Mouse (Mus musculus): ENCODE measurements at regions not wholly inside any gene's neighbourhood (a gene's known extent, or its start where the extent isn't known, plus 50 kb on each side); places are given as distances from the start of the nearest gene placed in this dataset.

- WGBS = 75% methylated on average over 4 of the region's 4 CpGs
- Histone ChIP-seq H3K9ac (ENCODE audit: low read depth, low read length, severe bottlenecking) (no peak overlapping the region), H3K27me3 (ENCODE audit: control insufficient read depth, insufficient read depth, low read length) (no peaks in the 10 kb centered on the region), H3K4me3 (replicated peaks; ENCODE audit: low read length) (no peak overlapping the region), H3K27ac (replicated peaks; ENCODE audit: low read depth, low read length) (no peak overlapping the region), H3K4me2 (replicated peaks; ENCODE audit: low read depth, low read length, severe bottlenecking) (no peak overlapping the region), H3K4me1 (ENCODE audit: control insufficient read depth, insufficient read depth, low read length) (no peaks in the 10 kb centered on the region), H3K36me3 (ENCODE audit: control insufficient read depth, insufficient read depth, low read length) (no peaks in the 10 kb centered on the region), H3K9me3 (ENCODE audit: control insufficient read depth, low read length) (no peaks in the 10 kb centered on the region)
- ATAC-seq (ENCODE audit: low FRiP score, low read depth) = no peak
- no peak for TF ChIP-seq POLR2A (IDR thresholded peaks at IDR 0.05; ENCODE audit: borderline replicate concordance, extremely low read depth, insufficient read depth, insufficient read length)
- peak; percentile 32 for DNase-seq (ENCODE audit: low spot score)
Observed at GRCm38 (mm10) chr3:8440701-8441365, 1169.1 kb downstream of the Zfp704 start.

All from limb, embryonic 14.5 days (tissue).